Mouse (Mus musculus): ENCODE results near the gene Nit1.

Gene Nit1

DNA sequence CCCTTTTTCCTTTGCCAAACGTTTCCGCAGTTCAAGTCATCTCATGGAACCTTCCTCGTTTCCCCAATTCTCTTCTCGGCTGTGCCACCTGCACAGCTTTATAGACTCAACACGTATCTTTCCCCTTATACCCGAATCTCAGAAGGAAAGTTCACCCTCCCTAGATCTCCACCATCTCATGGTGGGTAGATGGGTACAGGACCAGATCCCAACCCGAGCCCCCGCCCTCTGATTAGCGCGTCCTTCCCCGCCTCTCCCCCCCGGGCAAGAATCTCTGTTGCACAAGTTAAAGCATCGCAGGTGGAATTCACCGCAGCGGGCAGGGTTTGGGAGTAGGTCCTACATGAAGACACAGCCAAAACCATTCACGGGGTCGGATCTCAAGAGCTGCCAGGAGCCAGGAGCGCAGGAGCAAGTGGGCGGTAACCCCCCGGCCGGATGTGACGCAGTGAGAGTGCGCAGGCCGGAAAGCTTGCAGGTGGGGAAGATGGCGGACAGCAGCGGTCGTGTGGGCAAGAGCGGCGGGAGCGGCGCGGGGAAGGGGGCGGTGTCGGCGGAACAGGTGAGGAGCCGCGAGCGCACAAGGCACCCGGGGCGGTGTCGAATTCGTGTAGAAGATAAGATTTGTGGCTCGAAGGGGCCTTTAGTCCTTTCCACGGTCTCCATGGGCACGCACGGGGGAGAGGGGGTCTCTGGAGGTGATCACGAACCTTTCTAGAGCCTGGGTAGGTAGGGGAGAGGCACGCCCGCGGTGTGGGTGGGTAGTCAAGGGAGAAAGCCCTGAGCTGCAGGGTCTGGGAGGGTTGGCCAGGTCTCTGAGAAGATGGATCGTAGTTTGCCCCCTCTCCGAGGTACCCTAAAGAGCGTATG lies at the start of gene Nit1, which contains the start of gene Pfdn2:
Nit1 (minus strand) TSS at position 422 of the 870 bp plus-strand sequence.
Pfdn2 (plus strand) TSS at position 446 of the 870 bp plus-strand sequence.
- peak; percentile 96 for DNase-seq (ENCODE audit: extremely low spot score, low spot score)

DNA sequence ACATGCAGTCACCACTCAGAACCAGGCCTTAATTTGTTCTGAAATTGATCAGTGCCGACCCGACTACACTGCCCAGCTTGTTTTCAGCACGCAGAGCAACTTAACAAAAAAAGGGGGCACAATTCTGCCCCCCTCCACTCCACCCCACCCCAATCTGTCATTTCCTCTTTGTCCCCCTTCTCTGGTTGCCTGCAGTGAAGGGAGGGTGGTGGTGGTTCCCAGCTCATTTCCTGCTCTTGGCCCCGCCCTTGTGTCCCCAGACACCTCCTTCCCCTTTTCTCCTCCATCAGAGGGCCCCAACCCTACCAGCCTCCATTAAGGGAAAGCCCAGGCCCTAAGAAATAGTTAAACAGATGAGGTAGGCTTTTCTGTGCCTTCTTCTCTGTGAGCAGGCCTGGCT lies 44.7 kb upstream of the Nit1 start:
- DNase-seq (ENCODE audit: extremely low spot score, low spot score) = no peak

GRCm38 (mm10) chr1:171388376-171389102 lies 43.1 kb upstream of the Nit1 start, which contains the start of gene Arhgap30:
Arhgap30 (plus strand) TSS chr1:171388954.
- DNase-seq (ENCODE audit: extremely low spot score, low spot score) = no peak

GRCm38 (mm10) chr1:171387099-171387498 lies 41.7 kb upstream of the Nit1 start:
- DNase-seq (ENCODE audit: extremely low spot score, low spot score) = peak; percentile 52

GRCm38 (mm10) chr1:171385171-171385570 lies 39.7 kb upstream of the Nit1 start:
- DNase-seq (ENCODE audit: extremely low spot score, low spot score) = no peak

DNA sequence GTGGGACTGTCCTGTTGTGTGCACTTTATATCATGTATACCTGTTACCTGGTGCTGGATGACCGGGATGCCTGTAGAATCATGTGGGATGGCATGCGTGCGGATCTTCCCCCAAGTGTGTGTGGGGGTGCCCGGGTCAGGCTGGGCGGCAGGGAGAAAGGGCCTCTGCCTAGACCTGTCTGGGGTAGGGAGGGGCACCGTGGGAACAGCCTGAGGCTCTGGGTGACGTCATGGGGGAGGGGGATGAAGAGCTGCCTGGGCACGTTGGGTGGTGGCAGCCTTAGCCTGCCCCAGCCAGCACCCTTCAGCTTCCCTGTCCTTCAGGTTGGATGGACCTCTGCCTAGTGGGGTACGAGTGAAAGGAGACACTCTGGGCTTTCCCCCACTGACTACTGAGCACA lies 38.9 kb upstream of the Nit1 start:
- no peak for DNase-seq (ENCODE audit: extremely low spot score, low spot score)

DNA sequence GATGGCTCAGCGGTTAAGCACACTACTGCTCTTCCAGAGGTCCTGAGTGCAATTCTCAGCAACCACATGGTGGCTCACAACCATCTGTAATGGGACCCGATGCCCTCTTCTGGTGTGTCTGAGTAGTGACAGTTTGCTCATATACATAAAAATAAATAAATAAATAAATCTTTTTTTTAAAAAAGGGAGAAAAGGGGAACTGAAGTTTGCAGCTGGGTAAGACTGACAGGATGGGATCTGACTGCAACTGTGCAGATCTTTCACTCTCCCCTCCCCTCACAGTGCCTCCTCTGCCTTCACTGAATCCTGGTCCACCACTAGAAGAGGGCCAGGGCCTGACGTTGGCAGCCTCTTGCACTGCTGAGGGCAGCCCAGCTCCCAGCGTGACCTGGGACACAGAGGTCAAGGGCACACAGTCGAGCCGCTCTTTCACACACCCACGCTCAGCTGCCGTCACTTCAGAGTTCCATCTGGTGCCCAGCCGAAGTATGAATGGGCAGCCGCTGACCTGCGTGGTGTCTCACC lies 36.7 kb upstream of the Nit1 start:
- DNase-seq (ENCODE audit: extremely low spot score, low spot score) = no peak

- peak; percentile 71 for DNase-seq (ENCODE audit: extremely low spot score, low spot score)
Observed at GRCm38 (mm10) chr1:171379935-171380599, 34.6 kb upstream of the Nit1 start.

GRCm38 (mm10) chr1:171378298-171378697 lies 32.9 kb upstream of the Nit1 start:
- DNase-seq (ENCODE audit: extremely low spot score, low spot score) = no peak

GRCm38 (mm10) chr1:171375646-171376097 lies 30.2 kb upstream of the Nit1 start:
- DNase-seq (ENCODE audit: extremely low spot score, low spot score) = no peak

GRCm38 (mm10) chr1:171373946-171374345 lies 28.5 kb upstream of the Nit1 start:
- no peak for DNase-seq (ENCODE audit: extremely low spot score, low spot score)

- no peak for DNase-seq (ENCODE audit: extremely low spot score, low spot score)
Observed at GRCm38 (mm10) chr1:171372880-171373279, 27.4 kb upstream of the Nit1 start.

- DNase-seq (ENCODE audit: extremely low spot score, low spot score) = no peak
Observed at GRCm38 (mm10) chr1:171369845-171370556, 24.6 kb upstream of the Nit1 start, which contains the start of gene Nectin4. Nectin4 (plus strand) TSS chr1:171370099.

- DNase-seq (ENCODE audit: extremely low spot score, low spot score) = no peak
Observed at GRCm38 (mm10) chr1:171365934-171366333, 20.5 kb upstream of the Nit1 start.

DNA sequence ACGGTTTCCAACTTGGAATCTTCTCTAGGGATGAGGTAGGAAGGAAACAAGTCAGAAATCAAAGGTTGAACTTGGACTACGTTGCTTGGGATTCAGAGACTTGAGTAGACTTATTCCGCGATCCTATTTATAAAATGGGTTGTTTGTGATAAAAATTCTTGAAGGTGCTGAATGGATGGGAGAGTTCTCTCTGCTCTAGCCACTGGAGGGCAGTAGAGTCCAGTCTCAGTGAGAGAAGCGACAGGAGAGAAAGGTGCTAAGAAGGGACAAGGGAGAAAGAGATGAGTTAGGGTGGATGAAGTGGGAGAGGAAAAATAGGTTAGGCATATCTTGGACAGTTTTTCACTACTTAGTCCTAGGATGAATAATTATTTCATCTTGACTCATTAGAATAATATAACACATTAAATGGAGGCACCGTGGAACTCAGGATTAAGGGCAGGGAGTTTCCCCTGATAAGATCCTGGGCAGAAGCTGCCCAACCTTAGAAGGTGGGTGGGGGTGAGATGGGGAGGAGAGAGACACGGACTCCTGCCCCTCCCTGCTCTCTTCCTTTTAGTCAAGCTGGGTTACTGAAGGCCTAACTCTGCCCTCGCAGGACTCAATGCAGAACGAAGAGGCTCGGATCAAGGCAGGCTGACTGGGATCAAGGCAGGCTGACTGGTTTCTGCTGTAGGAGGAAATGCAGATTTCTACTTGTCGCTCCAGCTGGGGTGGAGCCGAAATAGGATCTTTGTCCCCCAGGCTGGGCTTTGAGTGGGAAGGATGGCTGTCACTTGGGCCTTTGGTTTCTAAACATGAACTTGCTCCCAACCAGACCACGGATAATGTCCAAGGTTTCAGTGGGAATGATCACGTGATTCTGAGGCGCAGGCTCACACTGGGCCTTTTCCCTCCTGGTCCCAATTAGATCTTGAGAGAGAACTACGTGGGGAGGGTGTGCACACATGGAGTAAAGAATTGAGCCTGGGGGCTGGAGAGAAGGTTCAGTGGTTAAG lies 16.0 kb upstream of the Nit1 start:
- peak; percentile 62 for DNase-seq (ENCODE audit: extremely low spot score, low spot score)

GRCm38 (mm10) chr1:171360656-171361055 lies 15.2 kb upstream of the Nit1 start, which contains the start of gene Klhdc9:
Klhdc9 (minus strand) TSS chr1:171360798.
- peak; percentile 93 for DNase-seq (ENCODE audit: extremely low spot score, low spot score)

DNA sequence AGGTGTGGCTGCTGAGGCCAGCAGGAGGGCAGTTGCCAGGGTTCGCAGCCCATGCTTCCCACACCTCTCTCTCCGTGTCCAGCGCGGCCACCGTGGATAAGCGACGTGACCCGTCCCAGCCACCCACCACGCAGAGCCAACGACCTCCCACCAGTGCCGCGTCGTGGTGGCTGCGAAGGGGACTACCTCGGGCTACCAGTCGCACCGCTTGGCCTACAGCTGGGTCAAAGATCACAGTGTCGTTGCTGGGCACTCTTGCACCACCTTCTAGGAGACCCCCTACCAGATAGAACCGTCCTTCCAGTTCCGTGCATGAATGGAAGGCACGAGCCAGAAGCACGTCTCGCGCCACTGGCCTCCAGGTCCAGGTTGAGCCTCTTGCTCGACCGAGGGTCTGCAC lies 14.8 kb upstream of the Nit1 start:
- DNase-seq (ENCODE audit: extremely low spot score, low spot score) = no peak

GRCm38 (mm10) chr1:171358421-171358820 lies 13.0 kb upstream of the Nit1 start:
- DNase-seq (ENCODE audit: extremely low spot score, low spot score) = no peak

- DNase-seq (ENCODE audit: extremely low spot score, low spot score) = no peak
Observed at GRCm38 (mm10) chr1:171356814-171357213, 11.4 kb upstream of the Nit1 start.
